37 mouse cellular contexts compared by ENCODE assay signal in the genomic region with DNA sequence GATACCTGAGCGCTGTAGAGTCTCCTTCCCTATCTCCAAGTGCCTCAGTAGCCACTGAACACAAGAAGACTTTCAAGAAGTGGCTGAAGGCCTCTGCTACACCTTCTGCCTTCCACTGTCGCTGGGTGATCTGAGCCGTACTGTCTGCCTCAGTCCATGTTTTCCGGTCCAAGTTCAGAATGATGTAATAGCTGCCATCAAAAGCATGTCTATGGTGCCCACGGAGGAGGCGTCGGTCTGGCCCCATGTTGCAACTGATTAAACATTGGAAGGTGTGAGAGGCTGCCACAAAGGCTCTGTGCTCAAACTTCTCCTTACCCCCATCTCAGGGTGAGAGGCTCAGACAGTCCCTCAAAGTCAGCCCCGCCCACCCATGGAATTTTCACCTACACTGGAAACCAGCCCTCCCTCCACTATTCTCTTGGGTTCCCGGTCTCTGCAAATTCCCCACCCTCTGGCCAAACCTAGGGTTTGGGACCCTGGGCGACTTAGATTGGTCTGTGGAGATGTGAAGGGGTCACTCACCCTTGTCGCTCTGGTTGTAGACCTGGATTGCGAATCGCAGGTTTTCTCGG. TPM values are rescaled to one million over a fixed set of nuclear protein-coding genes. Genes with fewer than 3 reads are reported as not detected.
DNase-seq lines count a peak whose midpoint lies in the region; ATAC-seq and TF ChIP-seq lines count a peak whose summit lies in the region.
"Had no signal": no experiment of that assay in that cellular context is flagged by ENCODE, and none has a peak within 500 bp of the region (broad histone marks: within the 10 kb centered on the region; RNA-seq: fewer than 3 reads in every experiment).

No protein-coding gene starts in this region.

- DNase-seq in liver (peak; percentile 8), ZHBTc4 (ENCODE audit: low read depth, low spot score) (peak; percentile 85)
- DNase-seq in liver, embryonic 11.5 days (ENCODE audit: low spot score), result no peak
- DNase-seq in liver, embryonic 13.5 days, result no peak
- no peak for DNase-seq in left cerebral cortex, postnatal 25 days (ENCODE audit: low spot score in 2 of 2)
- DNase-seq in heart, adult 2 months, result no peak
- DNase-seq: adrenal gland, postnatal 14 days; cerebellum, adult 11-12 months; cerebellum, postnatal 10 days; gastrocnemius, postnatal 14 days; heart, adult 11 months; heart, postnatal 4 days; kidney, adult 18-20 months; kidney, postnatal 36 days; lung, postnatal 36 days; right cerebral cortex, postnatal 14 days; thymus, postnatal 14 days had no signal

- no peak for TF ChIP-seq EP300 in heart, adult 2 months (IDR thresholded peaks at IDR 0.05; ENCODE audit: insufficient read depth, low read depth, low read length)

- ATAC-seq in liver, embryonic 11.5 days (replicated peaks; ENCODE audit: low FRiP score), result no peak; the same call in 1 of the 2 replicates
- ATAC-seq in liver, embryonic 13.5 days (ENCODE audit: low read depth), result peak; percentile 60; the same call in 1 of the 2 replicates
- peak; percentile 29 for ATAC-seq in megakaryocyte progenitor cell, adult 5-6 weeks (replicated peaks; ENCODE audit: poor library complexity)
- ATAC-seq in erythroid progenitor cell, adult 5-6 weeks (replicated peaks; ENCODE audit: low FRiP score, poor library complexity, severe bottlenecking), result no peak
- ATAC-seq: forebrain, embryonic 13.5 days; midbrain, embryonic 13.5 days had no signal

- H3K27ac ChIP-seq in liver, embryonic 11.5 days (ENCODE audit: low read depth, low read length), result no peak overlapping the region
- H3K27ac ChIP-seq in liver, embryonic 13.5 days, result no peak overlapping the region
- no peak overlapping the region for H3K27ac ChIP-seq in heart, adult 2 months
- H3K27ac ChIP-seq: embryonic facial prominence, embryonic 10.5 days; embryonic facial prominence, embryonic 15.5 days; forebrain, embryonic 13.5 days; hindbrain, embryonic 13.5 days; layer of hippocampus, adult 2 months; left cerebral cortex, adult 2 months; limb, embryonic 13.5 days; lung, embryonic 15.5 days; midbrain, embryonic 13.5 days; neural tube, embryonic 13.5 days; stomach, embryonic 15.5 days had no signal

- H3K27me3 ChIP-seq in liver, embryonic 11.5 days (replicated peaks; ENCODE audit: control insufficient read depth, insufficient read depth, low read length), result no peaks in the 10 kb centered on the region; the same call in 1 of the 2 replicates
- no peaks in the 10 kb centered on the region for H3K27me3 ChIP-seq in liver, embryonic 13.5 days
- no peaks in the 10 kb centered on the region for H3K27me3 ChIP-seq in heart, adult 2 months (ENCODE audit: control insufficient read depth, insufficient read depth, low read length)
- H3K27me3 ChIP-seq: embryonic facial prominence, embryonic 15.5 days; forebrain, embryonic 13.5 days; heart, embryonic 12.5 days; hindbrain, embryonic 13.5 days; limb, embryonic 13.5 days; lung, embryonic 15.5 days; midbrain, embryonic 13.5 days; neural tube, embryonic 13.5 days; stomach, embryonic 15.5 days had no signal

- no peak overlapping the region for H3K9ac ChIP-seq in liver, embryonic 11.5 days (ENCODE audit: low read depth, low read length)
- no peak overlapping the region for H3K9ac ChIP-seq in liver, embryonic 13.5 days
- no peak overlapping the region for H3K9ac ChIP-seq in heart, adult 2 months (ENCODE audit: low read depth, low read length)
- H3K9ac ChIP-seq: embryonic facial prominence, embryonic 15.5 days; forebrain, embryonic 13.5 days; heart, embryonic 12.5 days; hindbrain, embryonic 13.5 days; limb, embryonic 13.5 days; lung, embryonic 15.5 days; midbrain, embryonic 13.5 days; neural tube, embryonic 13.5 days; stomach, embryonic 15.5 days had no signal

- H3K4me1 ChIP-seq in liver, embryonic 11.5 days (replicated peaks; ENCODE audit: control insufficient read depth, insufficient read depth, low read length), result no peaks in the 10 kb centered on the region
- H3K4me1 ChIP-seq in liver, embryonic 13.5 days (replicated peaks), result no peaks in the 10 kb centered on the region
- no peaks in the 10 kb centered on the region; the same call in 1 of the 2 replicates for H3K4me1 ChIP-seq in heart, adult 2 months (ENCODE audit: control insufficient read depth, insufficient read depth, low read length)
- H3K4me1 ChIP-seq: embryonic facial prominence, embryonic 10.5 days; embryonic facial prominence, embryonic 15.5 days; forebrain, embryonic 13.5 days; heart, embryonic 12.5 days; hindbrain, embryonic 13.5 days; limb, embryonic 13.5 days; lung, embryonic 15.5 days; midbrain, embryonic 13.5 days; neural tube, embryonic 13.5 days; stomach, embryonic 15.5 days had no signal

- TF ChIP-seq CTCF in heart, adult 2 months (IDR thresholded peaks at IDR 0.05), result no peak

- H3K4me3 ChIP-seq in liver, embryonic 11.5 days (ENCODE audit: low read depth, low read length), result no peak overlapping the region
- H3K4me3 ChIP-seq in liver, embryonic 13.5 days (replicated peaks), result no peak overlapping the region
- no peak overlapping the region for H3K4me3 ChIP-seq in heart, adult 2 months
- H3K4me3 ChIP-seq: embryonic facial prominence, embryonic 10.5 days; embryonic facial prominence, embryonic 15.5 days; forebrain, embryonic 13.5 days; heart, embryonic 12.5 days; hindbrain, embryonic 13.5 days; layer of hippocampus, adult 2 months; left cerebral cortex, adult 2 months; limb, embryonic 13.5 days; lung, embryonic 15.5 days; megakaryocyte, embryonic 14.5 days; midbrain, embryonic 13.5 days; neural tube, embryonic 13.5 days; stomach, embryonic 15.5 days had no signal

- H3K4me2 ChIP-seq in liver, embryonic 11.5 days, result no peak overlapping the region
- no peak overlapping the region for H3K4me2 ChIP-seq in liver, embryonic 13.5 days
- H3K4me2 ChIP-seq: embryonic facial prominence, embryonic 15.5 days; forebrain, embryonic 13.5 days; heart, embryonic 12.5 days; hindbrain, embryonic 13.5 days; limb, embryonic 13.5 days; lung, embryonic 15.5 days; midbrain, embryonic 13.5 days; neural tube, embryonic 13.5 days; stomach, embryonic 15.5 days had no signal

- no peak for TF ChIP-seq POLR2A in heart, adult 2 months (IDR thresholded peaks at IDR 0.05; ENCODE audit: insufficient read depth, low read depth, low read length)

- H3K79me2 ChIP-seq in heart, adult 2 months (replicated peaks; ENCODE audit: control insufficient read depth, insufficient read depth, low read length), result no peaks in the 10 kb centered on the region

- H3K9me3 ChIP-seq in liver, embryonic 11.5 days (ENCODE audit: control insufficient read depth, low read length), result no peaks in the 10 kb centered on the region
- H3K9me3 ChIP-seq in liver, embryonic 13.5 days (replicated peaks), result no peaks in the 10 kb centered on the region
- H3K9me3 ChIP-seq: embryonic facial prominence, embryonic 10.5 days; embryonic facial prominence, embryonic 15.5 days; forebrain, embryonic 13.5 days; heart, embryonic 12.5 days; hindbrain, embryonic 13.5 days; limb, embryonic 13.5 days; lung, embryonic 15.5 days; megakaryocyte, embryonic 14.5 days; midbrain, embryonic 13.5 days; neural tube, embryonic 13.5 days; stomach, embryonic 15.5 days had no signal

- no peaks in the 10 kb centered on the region for H3K36me3 ChIP-seq in liver, embryonic 11.5 days (ENCODE audit: control insufficient read depth, insufficient read depth, low read length)
- no peaks in the 10 kb centered on the region for H3K36me3 ChIP-seq in liver, embryonic 13.5 days
- no peaks in the 10 kb centered on the region for H3K36me3 ChIP-seq in heart, adult 2 months (ENCODE audit: control insufficient read depth, insufficient read depth, low read length)
- H3K36me3 ChIP-seq: embryonic facial prominence, embryonic 10.5 days; embryonic facial prominence, embryonic 15.5 days; hindbrain, embryonic 13.5 days; limb, embryonic 13.5 days; lung, embryonic 15.5 days; midbrain, embryonic 13.5 days; neural tube, embryonic 13.5 days; stomach, embryonic 15.5 days had no signal

- intact Hi-C loops in left cerebral cortex, postnatal 25 days (cut with DNase I), result no loop called here
- intact Hi-C loops in heart, adult 2 months (cut with DNase I), result no loop called here

- WGBS in liver, embryonic 11.5 days, result 79% methylated on average over 14 of the region's 14 CpGs
- WGBS in liver, embryonic 13.5 days (ENCODE audit: insufficient replicate concordance), result 70% methylated on average over 14 of the region's 14 CpGs
- 79% methylated on average over 14 of the region's 14 CpGs for WGBS in heart, adult 2 months

RNA-seq across cellular contexts. Expression of a gene that starts 10.6 kb away (rescaled TPM):
- not detected in 2 replicates for polyA plus RNA-seq in liver, embryonic 11.5 days (2014; fragmentation: Nextera tagmentation; extraction: Ambion mirVana)
- polyA plus RNA-seq in liver, embryonic 13.5 days (2015; fragmentation: Nextera tagmentation; extraction: Ambion mirVana), result not detected in 2 replicates
- total RNA-seq in megakaryocyte progenitor cell, adult 5-6 weeks (2015), result not detected in 2 replicates
- not detected in 2 replicates for total RNA-seq in megakaryocyte progenitor cell, adult 5-6 weeks (2017)
- total RNA-seq in erythroid progenitor cell, adult 5-6 weeks (2015; ENCODE audit: low replicate concordance), result not detected in 2 replicates
- not detected in 2 replicates for total RNA-seq in erythroid progenitor cell, adult 5-6 weeks (2017; ENCODE audit: low replicate concordance)
- under 1 TPM in 1 of 2 experiments, not detected in 1; 0.66 TPM for total RNA-seq in left cerebral cortex, postnatal 25 days (2021)
- total RNA-seq in heart, adult 2 months (2021), result under 1 TPM; 0.27 to 0.63 TPM
- 0.41 and 0.61 TPM in 2 replicates for polyA plus RNA-seq in heart, adult 2 months (2012; rRNA removed)
- total RNA-seq: adrenal gland, postnatal 14 days; heart, postnatal 4 days; layer of hippocampus, adult 2 months; layer of hippocampus, postnatal 14 days; left cerebral cortex, adult 2 months; left cerebral cortex, postnatal 36 days had no signal
- polyA plus RNA-seq: embryonic facial prominence, embryonic 10.5 days; embryonic facial prominence, embryonic 15.5 days; hindbrain, embryonic 13.5 days; kidney, embryonic 16.5 days; limb, embryonic 13.5 days; lung, embryonic 15.5 days; small intestine, adult 2 months; stomach, embryonic 15.5 days had no signal

RNA-seq across cellular contexts. Expression of a gene that starts 12.0 kb away (rescaled TPM):
- 5.4 and 6.6 TPM in 2 replicates for polyA plus RNA-seq in liver, embryonic 11.5 days (2014; fragmentation: Nextera tagmentation; extraction: Ambion mirVana)
- polyA plus RNA-seq in liver, embryonic 13.5 days (2015; fragmentation: Nextera tagmentation; extraction: Ambion mirVana), result 3.5 and 4.8 TPM in 2 replicates
- total RNA-seq in megakaryocyte progenitor cell, adult 5-6 weeks (2015), result 3.3 and 5.5 TPM in 2 replicates
- 6.2 and 8.6 TPM in 2 replicates for total RNA-seq in megakaryocyte progenitor cell, adult 5-6 weeks (2017)
- total RNA-seq in erythroid progenitor cell, adult 5-6 weeks (2015; ENCODE audit: low replicate concordance), result 9.6 TPM in 1 of 2 replicates, not detected in the other
- 9.8 TPM in 1 of 2 replicates, not detected in the other for total RNA-seq in erythroid progenitor cell, adult 5-6 weeks (2017; ENCODE audit: low replicate concordance)
- total RNA-seq in left cerebral cortex, postnatal 25 days (2021), result 1 to 10 TPM; 5.0 to 5.2 TPM
- 10 to 100 TPM; 14.1 to 18.2 TPM for total RNA-seq in heart, adult 2 months (2021)
- polyA plus RNA-seq in heart, adult 2 months (2012; rRNA removed), result 4.0 and 8.8 TPM in 2 replicates

RNA-seq across cellular contexts. Expression of a gene that starts 12.0 kb away (rescaled TPM):
- polyA plus RNA-seq in liver, embryonic 11.5 days (2014; fragmentation: Nextera tagmentation; extraction: Ambion mirVana), result 55.2 and 62.2 TPM in 2 replicates
- polyA plus RNA-seq in liver, embryonic 13.5 days (2015; fragmentation: Nextera tagmentation; extraction: Ambion mirVana), result 31.7 and 31.8 TPM in 2 replicates
- total RNA-seq in megakaryocyte progenitor cell, adult 5-6 weeks (2015), result 105 and 108 TPM in 2 replicates
- total RNA-seq in megakaryocyte progenitor cell, adult 5-6 weeks (2017), result 37.2 and 53.9 TPM in 2 replicates
- total RNA-seq in erythroid progenitor cell, adult 5-6 weeks (2015; ENCODE audit: low replicate concordance), result 6.7 and 32.4 TPM in 2 replicates
- 4.4 TPM in 1 of 2 replicates, not detected in the other for total RNA-seq in erythroid progenitor cell, adult 5-6 weeks (2017; ENCODE audit: low replicate concordance)
- 10 to 100 TPM; 29.8 to 34.5 TPM for total RNA-seq in left cerebral cortex, postnatal 25 days (2021)
- total RNA-seq in heart, adult 2 months (2021), result 10 to 100 TPM; 25.9 to 29.0 TPM
- polyA plus RNA-seq in heart, adult 2 months (2012; rRNA removed), result 19.8 and 26.2 TPM in 2 replicates

RNA-seq across cellular contexts. Expression of a gene that starts 18.9 kb away (rescaled TPM):
- polyA plus RNA-seq in liver, embryonic 11.5 days (2014; fragmentation: Nextera tagmentation; extraction: Ambion mirVana), result 78.5 and 84.7 TPM in 2 replicates
- 38.7 and 40.1 TPM in 2 replicates for polyA plus RNA-seq in liver, embryonic 13.5 days (2015; fragmentation: Nextera tagmentation; extraction: Ambion mirVana)
- total RNA-seq in megakaryocyte progenitor cell, adult 5-6 weeks (2015), result 82.1 and 83.5 TPM in 2 replicates
- 57.1 and 87.6 TPM in 2 replicates for total RNA-seq in megakaryocyte progenitor cell, adult 5-6 weeks (2017)
- 8.6 and 24.3 TPM in 2 replicates for total RNA-seq in erythroid progenitor cell, adult 5-6 weeks (2015; ENCODE audit: low replicate concordance)
- total RNA-seq in erythroid progenitor cell, adult 5-6 weeks (2017; ENCODE audit: low replicate concordance), result 2.2 and 10.8 TPM in 2 replicates
- total RNA-seq in left cerebral cortex, postnatal 25 days (2021), result 100 to 1,000 TPM; 119 to 132 TPM
- 100 to 1,000 TPM in 1 of 2 experiments, 10 to 100 TPM in 1; 92.4 to 108 TPM for total RNA-seq in heart, adult 2 months (2021)
- polyA plus RNA-seq in heart, adult 2 months (2012; rRNA removed), result 56.8 and 70.8 TPM in 2 replicates

RNA-seq across cellular contexts. Expression of a gene that starts 18.9 kb away (rescaled TPM):
- 0.08 and 0.09 TPM in 2 replicates for polyA plus RNA-seq in liver, embryonic 11.5 days (2014; fragmentation: Nextera tagmentation; extraction: Ambion mirVana)
- not detected in 2 replicates for polyA plus RNA-seq in liver, embryonic 13.5 days (2015; fragmentation: Nextera tagmentation; extraction: Ambion mirVana)
- total RNA-seq in megakaryocyte progenitor cell, adult 5-6 weeks (2015), result not detected in 2 replicates
- not detected in 2 replicates for total RNA-seq in megakaryocyte progenitor cell, adult 5-6 weeks (2017)
- total RNA-seq in erythroid progenitor cell, adult 5-6 weeks (2015; ENCODE audit: low replicate concordance), result not detected in 2 replicates
- not detected in 2 replicates for total RNA-seq in erythroid progenitor cell, adult 5-6 weeks (2017; ENCODE audit: low replicate concordance)
- total RNA-seq in left cerebral cortex, postnatal 25 days (2021), result 1 to 10 TPM; 1.6 to 1.7 TPM
- under 1 TPM; 0.41 to 0.63 TPM for total RNA-seq in heart, adult 2 months (2021)
- 0.14 and 0.35 TPM in 2 replicates for polyA plus RNA-seq in heart, adult 2 months (2012; rRNA removed)
- total RNA-seq: adrenal gland, postnatal 14 days; gastrocnemius, postnatal 14 days had no signal
- polyA plus RNA-seq: heart, postnatal 0 days had no signal

Comparison
In these comparisons a context has a peak if more than half of its experiments do, and no peak if none do; other contexts are left out.
1. DNase-seq: peak in liver (single experiment) and ZHBTc4 (single experiment); none in liver, embryonic 11.5 days (single experiment), liver, embryonic 13.5 days (single experiment), left cerebral cortex, postnatal 25 days (0 of 2) and heart, adult 2 months (0 of 2).
2. ATAC-seq: peak in liver, embryonic 13.5 days (single experiment) and megakaryocyte progenitor cell, adult 5-6 weeks (single experiment); none in liver, embryonic 11.5 days (single experiment) and erythroid progenitor cell, adult 5-6 weeks (single experiment).